Mouse (Mus musculus) liver, embryonic 14.5 days (tissue): ENCODE results near the gene Med24.

Experiments
- CTCF ChIP-seq: IDR thresholded peaks from 2 replicates; pipeline ENCODE4 v1.5.1; 2016; ENCODE audit warnings: antibody characterized with exemption, low read depth, control low read depth
- EP300 ChIP-seq: IDR thresholded peaks from 2 replicates; pipeline ENCODE4 v1.6.1; 2016; ENCODE audit warnings: antibody characterized with exemption, low read depth

DNA sequence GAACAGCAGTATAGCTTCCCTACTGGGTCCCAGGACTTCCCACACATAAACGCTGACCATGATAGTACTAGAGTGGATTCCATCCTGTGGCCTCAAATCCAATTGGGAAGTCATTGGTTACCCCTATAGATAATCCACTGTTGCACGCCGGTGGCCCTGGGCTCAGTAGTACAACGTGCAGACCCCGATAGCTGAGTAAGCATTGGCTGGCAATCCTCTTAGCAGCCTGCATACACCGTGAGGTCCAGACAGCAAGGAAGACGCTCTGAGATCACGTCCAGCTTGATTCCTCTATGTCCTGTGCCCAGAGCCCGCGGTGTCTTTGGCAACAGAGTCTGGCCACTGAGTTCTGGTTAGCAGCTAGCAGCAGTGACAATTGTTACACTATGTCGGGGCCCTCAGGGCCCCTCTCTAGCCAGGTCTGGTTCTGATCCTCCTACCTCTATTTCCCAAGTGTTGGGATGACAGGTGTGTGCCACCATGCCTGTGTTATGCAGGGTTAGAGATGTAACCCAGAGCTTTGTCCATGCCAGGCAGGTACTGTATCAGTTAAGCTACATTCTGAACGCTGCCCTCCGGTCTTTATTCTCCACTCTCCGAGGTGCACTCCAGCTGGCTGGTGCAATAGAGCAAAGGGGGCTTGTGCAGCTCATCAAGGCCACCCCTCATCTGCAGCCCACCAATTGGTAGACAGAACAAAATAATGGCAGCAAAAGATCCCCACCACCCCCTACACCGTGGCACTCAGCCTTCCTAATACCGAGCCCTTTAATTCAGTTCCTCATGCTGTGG, 30.2 kb downstream of the Med24 start:
- no peak for TF ChIP-seq EP300
- no peak for TF ChIP-seq CTCF
